Mouse (Mus musculus): ENCODE measurements around the gene Cdh1. TPM values are rescaled to one million over a fixed set of nuclear protein-coding genes. Genes with fewer than 3 reads are reported as not detected.
"Not testable (repeated sequence)": the region's sequence is repeated elsewhere in the genome, so short reads cannot be mapped to it uniquely, and the experiment has no call there.

Gene Cdh1
- total RNA-seq (2021), result 1 to 10 TPM; 1.4 to 1.9 TPM

- DNase-seq (ENCODE audit: low spot score in 2 of 2), result peak; percentile 9 to 23
Measured at GRCm38 (mm10) chr8:106603131-106603819, at the start of gene Cdh1. TSS of gene Cdh1 (plus strand) at chr8:106603351.

GRCm38 (mm10) chr8:106554011-106554410 is 49.1 kb upstream of the Cdh1 start:
- intact Hi-C loops (cut with DNase I), result no loop called here

More at GRCm38 (mm10) chr8:106603131-106603819, at the start of gene Cdh1:
- intact Hi-C loops (cut with DNase I), result no loop called here

GRCm38 (mm10) chr8:106556068-106556645 is 47.0 kb upstream of the Cdh1 start:
- DNase-seq (ENCODE audit: low spot score in 2 of 2), result no peak
- intact Hi-C loops (cut with DNase I), result no loop called here

More at GRCm38 (mm10) chr8:106554011-106554410, 49.1 kb upstream of the Cdh1 start:
- DNase-seq (ENCODE audit: low spot score in 2 of 2), result no peak

- DNase-seq (ENCODE audit: low spot score in 2 of 2), result no peak
- intact Hi-C loops (cut with DNase I), result loop anchor here (5.0 kb wide), 1 partner anchor 87 kb away; no protein-coding TSS in a partner anchor
Measured at GRCm38 (mm10) chr8:106559844-106560243, 43.3 kb upstream of the Cdh1 start.

GRCm38 (mm10) chr8:106561097-106561865 is 41.9 kb upstream of the Cdh1 start:
- DNase-seq (ENCODE audit: low spot score in 2 of 2), result peak; percentile 5 to 22
- intact Hi-C loops (cut with DNase I), result loop anchor here (5.0 kb wide), 1 partner anchor 86 kb away; no protein-coding TSS in a partner anchor

GRCm38 (mm10) chr8:106563691-106564182 is 39.4 kb upstream of the Cdh1 start:
- DNase-seq (ENCODE audit: low spot score in 2 of 2), result no peak
- intact Hi-C loops (cut with DNase I), result loop anchor here (5.0 kb wide), 1 partner anchor 84 kb away; no protein-coding TSS in a partner anchor

GRCm38 (mm10) chr8:106569006-106569405 is 34.1 kb upstream of the Cdh1 start:
- no peak for DNase-seq (ENCODE audit: low spot score in 2 of 2)
- intact Hi-C loops (cut with DNase I), result no loop called here

GRCm38 (mm10) chr8:106570386-106570785 is 32.8 kb upstream of the Cdh1 start:
- intact Hi-C loops (cut with DNase I), result no loop called here
- no peak for DNase-seq (ENCODE audit: low spot score in 2 of 2)

- no peak for DNase-seq (ENCODE audit: low spot score in 2 of 2)
- intact Hi-C loops (cut with DNase I), result no loop called here
Measured at GRCm38 (mm10) chr8:106571551-106572172, 31.5 kb upstream of the Cdh1 start.

GRCm38 (mm10) chr8:106572175-106572574 is 31.0 kb upstream of the Cdh1 start:
- DNase-seq (ENCODE audit: low spot score in 2 of 2); intact Hi-C loops (cut with DNase I): not testable (repeated sequence)

- DNase-seq (ENCODE audit: low spot score in 2 of 2); intact Hi-C loops (cut with DNase I): not testable (repeated sequence)
Measured at GRCm38 (mm10) chr8:106573168-106573567, 30.0 kb upstream of the Cdh1 start, which contains the start of gene Gm10073. TSS of gene Gm10073 (minus strand) at chr8:106573461.

- DNase-seq (ENCODE audit: low spot score in 2 of 2), result no peak
- intact Hi-C loops (cut with DNase I), result no loop called here
Measured at GRCm38 (mm10) chr8:106574283-106574682, 28.9 kb upstream of the Cdh1 start.

- intact Hi-C loops (cut with DNase I), result no loop called here
- DNase-seq (ENCODE audit: low spot score in 2 of 2), result no peak
Measured at GRCm38 (mm10) chr8:106576849-106577555, 26.1 kb upstream of the Cdh1 start.

- intact Hi-C loops (cut with DNase I), result no loop called here
- DNase-seq (ENCODE audit: low spot score in 2 of 2), result no peak
Measured at GRCm38 (mm10) chr8:106579510-106579909, 23.6 kb upstream of the Cdh1 start.

- intact Hi-C loops (cut with DNase I), result no loop called here
- DNase-seq (ENCODE audit: low spot score in 2 of 2), result no peak
Measured at GRCm38 (mm10) chr8:106581344-106582088, 21.6 kb upstream of the Cdh1 start.

- no peak for DNase-seq (ENCODE audit: low spot score in 2 of 2)
- intact Hi-C loops (cut with DNase I), result no loop called here
Measured at GRCm38 (mm10) chr8:106584942-106585670, 18.0 kb upstream of the Cdh1 start.

GRCm38 (mm10) chr8:106585671-106586037 is 17.5 kb upstream of the Cdh1 start:
- intact Hi-C loops (cut with DNase I), result no loop called here
- no peak for DNase-seq (ENCODE audit: low spot score in 2 of 2)

GRCm38 (mm10) chr8:106586896-106587295 is 16.3 kb upstream of the Cdh1 start:
- intact Hi-C loops (cut with DNase I), result no loop called here
- no peak for DNase-seq (ENCODE audit: low spot score in 2 of 2)
